Mouse (Mus musculus): Measurements from ENCODE around the gene Agap1. TPM values are rescaled to one million over a fixed set of nuclear protein-coding genes. Genes with fewer than 3 reads are reported as not detected.

Agap1 gene
- polyA plus RNA-seq, 1 experiment from 2014 or later = 10.7 TPM

DNA sequence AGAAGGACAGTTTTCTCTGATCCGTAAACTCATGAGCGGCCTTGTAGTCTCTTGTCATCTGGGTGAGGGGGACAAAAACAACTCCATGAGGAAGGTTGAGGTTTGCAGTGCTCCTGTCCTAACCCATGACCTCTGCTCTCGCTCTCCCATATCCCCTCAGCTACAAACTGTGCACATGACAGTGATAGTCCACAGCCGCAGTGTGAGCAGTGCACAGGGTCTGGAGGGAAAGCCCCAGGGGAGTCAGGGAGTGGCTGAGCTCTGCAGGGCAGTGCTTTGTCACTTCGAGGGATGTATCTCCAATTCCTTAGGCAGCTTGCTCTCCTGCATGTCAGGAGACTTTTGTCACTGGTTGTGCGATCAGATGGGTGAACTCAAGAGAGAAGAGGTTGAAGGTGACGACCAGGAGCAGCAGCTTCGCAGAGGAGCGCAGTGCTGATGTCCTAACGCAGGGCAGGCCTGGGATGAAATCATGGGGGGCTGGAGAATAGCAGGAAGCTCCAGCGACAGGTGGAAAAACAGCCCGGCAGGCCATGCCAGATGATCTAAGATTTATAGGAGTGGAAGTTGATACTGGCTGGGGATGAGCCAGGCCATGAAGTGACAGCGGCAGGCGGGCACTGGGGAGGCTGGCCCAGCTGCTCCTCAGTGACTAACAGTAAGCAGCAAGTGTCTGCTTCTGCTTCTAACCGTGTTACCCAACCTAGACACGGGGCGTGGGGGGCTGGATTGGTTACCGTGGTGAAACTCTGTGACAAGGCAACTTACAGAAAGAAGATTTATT, 83.7 kb downstream of the Agap1 start:
- peaks cover 43% of the 10 kb centered on the region for H3K4me1 ChIP-seq
- no peaks in the 10 kb centered on the region for H3K9me3 ChIP-seq
- no peak overlapping the region for H3K27ac ChIP-seq
- no peaks in the 10 kb centered on the region for H3K36me3 ChIP-seq
- ATAC-seq (ENCODE audit: insufficient number of reproducible peaks, low FRiP score, low TSS enrichment, low read depth) = peak; percentile 41; the same call in 1 of the 2 replicates
- H3K27me3 ChIP-seq = no peaks in the 10 kb centered on the region
- 54% methylated on average over 18 of the region's 18 CpGs for WGBS
- no peak overlapping the region for H3K4me2 ChIP-seq
- no peak overlapping the region for H3K4me3 ChIP-seq
- H3K9ac ChIP-seq = no peak overlapping the region

- Histone ChIP-seq H3K9me3 (no peaks in the 10 kb centered on the region), H3K27ac (no peak overlapping the region), H3K4me1 (peaks cover 39% of the 10 kb centered on the region), H3K4me3 (no peak overlapping the region), H3K36me3 (no peaks in the 10 kb centered on the region), H3K4me2 (no peak overlapping the region), H3K9ac (no peak overlapping the region), H3K27me3 (no peaks in the 10 kb centered on the region)
- ATAC-seq (ENCODE audit: insufficient number of reproducible peaks, low FRiP score, low TSS enrichment, low read depth) = no peak
- 57% methylated on average over 13 of the region's 13 CpGs for WGBS
These were observed 84.5 kb downstream of the Agap1 start for GRCm38 (mm10) chr1:89539127-89539526.

- Histone ChIP-seq H3K27ac (no peak overlapping the region), H3K36me3 (no peaks in the 10 kb centered on the region), H3K27me3 (no peaks in the 10 kb centered on the region), H3K4me3 (no peak overlapping the region), H3K4me1 (peaks cover 28% of the 10 kb centered on the region), H3K9ac (no peak overlapping the region), H3K9me3 (no peaks in the 10 kb centered on the region), H3K4me2 (no peak overlapping the region)
- ATAC-seq (ENCODE audit: insufficient number of reproducible peaks, low FRiP score, low TSS enrichment, low read depth) = no peak
- 50% methylated on average over 13 of the region's 13 CpGs for WGBS
These were observed 86.5 kb downstream of the Agap1 start for GRCm38 (mm10) chr1:89541151-89541550.

GRCm38 (mm10) chr1:89542464-89542863, 87.9 kb downstream of the Agap1 start:
- H3K27me3 ChIP-seq = no peaks in the 10 kb centered on the region
- ATAC-seq (ENCODE audit: insufficient number of reproducible peaks, low FRiP score, low TSS enrichment, low read depth) = no peak
- no peak overlapping the region for H3K9ac ChIP-seq
- H3K4me3 ChIP-seq = no peak overlapping the region
- no peak overlapping the region for H3K27ac ChIP-seq
- H3K4me2 ChIP-seq = no peak overlapping the region
- peaks cover 28% of the 10 kb centered on the region for H3K4me1 ChIP-seq
- no peaks in the 10 kb centered on the region for H3K9me3 ChIP-seq
- no peaks in the 10 kb centered on the region for H3K36me3 ChIP-seq
- 31% methylated on average over 6 of the region's 6 CpGs for WGBS

DNA sequence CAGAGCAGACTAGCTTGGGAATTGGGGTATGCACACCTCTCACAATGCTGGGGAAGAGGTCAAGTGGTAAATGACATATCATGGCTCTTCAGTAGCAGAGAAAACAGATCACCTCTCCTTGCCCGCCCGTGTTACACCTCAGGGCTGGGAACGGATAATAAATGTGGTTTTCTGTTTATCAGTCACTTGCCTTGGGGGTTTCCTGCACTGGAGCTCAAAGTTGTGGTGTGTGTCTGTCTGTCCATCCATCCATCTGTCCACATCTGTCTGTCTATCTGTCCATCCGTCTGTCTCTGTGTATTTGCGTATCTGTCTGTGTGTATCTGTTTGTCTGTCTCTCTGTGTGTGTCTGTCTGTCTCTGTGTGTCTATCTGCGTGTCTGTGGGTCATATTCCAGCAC, 88.7 kb downstream of the Agap1 start:
- Histone ChIP-seq H3K9ac (no peak overlapping the region), H3K27ac (no peak overlapping the region), H3K36me3 (no peaks in the 10 kb centered on the region), H3K9me3 (no peaks in the 10 kb centered on the region), H3K27me3 (no peaks in the 10 kb centered on the region), H3K4me1 (peaks cover 33% of the 10 kb centered on the region), H3K4me3 (no peak overlapping the region), H3K4me2 (no peak overlapping the region)
- ATAC-seq (ENCODE audit: insufficient number of reproducible peaks, low FRiP score, low TSS enrichment, low read depth) = no peak
- 77% methylated on average over 6 of the region's 6 CpGs for WGBS

DNA sequence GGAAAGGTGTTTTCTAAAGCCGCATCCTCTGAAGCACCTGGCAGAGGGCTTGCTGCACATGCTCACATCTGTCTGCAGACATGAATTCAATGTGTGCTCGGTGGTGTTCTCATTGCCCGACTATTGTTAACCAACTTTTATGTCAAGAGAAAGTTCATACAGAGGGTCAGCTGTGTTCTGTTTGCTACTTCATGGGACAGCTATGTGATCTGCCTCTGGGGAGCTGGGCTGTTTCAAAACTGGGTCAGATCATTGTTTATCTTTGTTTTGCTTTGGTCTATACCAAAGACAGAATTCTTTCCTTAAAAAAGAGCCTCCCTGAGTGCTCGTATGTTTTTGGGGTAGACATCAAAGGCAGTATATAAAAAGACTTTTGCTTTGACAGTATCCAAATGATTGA, 89.5 kb downstream of the Agap1 start:
- H3K27ac ChIP-seq = no peak overlapping the region
- WGBS = 89% methylated on average over 4 of the region's 4 CpGs
- no peaks in the 10 kb centered on the region for H3K36me3 ChIP-seq
- peaks cover 31% of the 10 kb centered on the region for H3K4me1 ChIP-seq
- no peak overlapping the region for H3K4me2 ChIP-seq
- no peak overlapping the region for H3K4me3 ChIP-seq
- no peak overlapping the region for H3K9ac ChIP-seq
- no peaks in the 10 kb centered on the region for H3K27me3 ChIP-seq
- H3K9me3 ChIP-seq = no peaks in the 10 kb centered on the region
- no peak for ATAC-seq (ENCODE audit: insufficient number of reproducible peaks, low FRiP score, low TSS enrichment, low read depth)

DNA sequence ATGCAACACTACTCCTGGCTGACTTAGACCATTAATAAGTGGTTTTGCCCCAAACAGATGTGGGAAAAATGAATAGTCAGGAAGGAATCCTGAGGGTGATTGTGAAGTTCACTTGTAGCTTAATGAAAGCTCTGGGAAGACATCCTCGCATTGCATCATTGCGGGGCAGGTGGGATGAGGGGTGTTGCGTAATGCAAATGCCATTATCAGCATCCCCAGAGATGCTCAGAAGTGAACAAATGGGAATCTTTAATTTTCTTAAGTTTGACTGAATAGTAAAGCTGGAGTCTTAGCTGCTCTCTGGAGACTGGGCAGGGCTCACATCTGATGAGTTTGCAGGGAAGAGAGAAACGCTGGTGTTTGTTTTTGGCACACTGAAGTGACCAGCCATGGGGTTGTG, 90.5 kb downstream of the Agap1 start:
- H3K9me3 ChIP-seq = no peaks in the 10 kb centered on the region
- peaks cover 35% of the 10 kb centered on the region for H3K4me1 ChIP-seq
- no peak overlapping the region for H3K27ac ChIP-seq
- no peak overlapping the region for H3K4me2 ChIP-seq
- H3K27me3 ChIP-seq = no peaks in the 10 kb centered on the region
- no peak for ATAC-seq (ENCODE audit: insufficient number of reproducible peaks, low FRiP score, low TSS enrichment, low read depth)
- no peaks in the 10 kb centered on the region for H3K36me3 ChIP-seq
- no peak overlapping the region for H3K9ac ChIP-seq
- WGBS = 75% methylated on average over 4 of the region's 4 CpGs
- H3K4me3 ChIP-seq = no peak overlapping the region

DNA sequence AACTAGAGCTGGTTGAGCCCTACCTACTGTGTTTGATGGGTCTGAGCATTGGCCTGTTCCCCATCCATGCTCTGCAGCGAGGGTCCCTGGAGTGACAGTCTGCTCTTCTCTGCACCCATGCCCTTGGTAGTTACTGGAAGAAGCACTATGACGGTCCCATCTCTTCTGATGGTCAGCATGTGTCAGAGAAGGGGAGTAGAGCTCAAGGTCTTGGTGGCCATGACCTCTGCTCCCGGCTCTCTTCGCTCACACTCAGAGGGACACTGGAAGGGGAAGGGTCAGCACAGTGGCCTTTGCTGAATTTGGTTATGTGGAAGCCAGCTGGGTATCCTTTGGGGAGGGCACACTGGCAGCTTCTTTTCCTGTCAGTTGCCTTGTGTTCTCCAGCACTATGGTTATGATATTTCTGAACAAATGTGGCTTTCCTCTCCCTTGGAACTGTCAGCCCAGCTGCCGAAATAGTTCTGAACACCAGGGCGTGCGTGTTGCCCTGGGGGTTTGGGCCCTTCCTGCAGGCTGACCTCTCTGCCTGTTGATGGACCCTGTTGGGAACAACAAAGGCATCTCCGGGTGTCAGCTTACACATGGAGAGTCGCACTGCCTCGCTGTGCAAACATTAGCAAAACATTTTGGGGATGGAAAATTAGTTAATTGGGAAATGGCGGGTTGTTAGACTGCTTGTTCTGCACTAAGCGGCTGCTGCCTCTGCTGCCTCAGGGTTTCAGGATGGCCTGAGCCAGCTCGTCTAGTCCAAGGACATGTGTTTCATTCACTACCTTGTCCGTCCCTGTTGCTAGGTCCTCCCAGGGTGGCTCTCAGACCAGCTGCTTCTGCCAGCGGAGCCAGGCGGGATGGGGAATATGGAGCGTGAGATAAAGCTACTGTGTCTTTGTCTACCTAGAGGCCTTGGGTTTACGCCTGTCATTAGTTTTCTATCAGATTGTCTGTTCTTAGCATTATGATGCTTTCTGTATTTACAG, 93.2 kb downstream of the Agap1 start:
- Histone ChIP-seq H3K4me2 (no peak overlapping the region), H3K27me3 (no peaks in the 10 kb centered on the region), H3K4me1 (peaks cover 26% of the 10 kb centered on the region), H3K27ac (peak overlapping the region; percentile 55; the same call in 1 of the 2 replicates), H3K36me3 (no peaks in the 10 kb centered on the region), H3K4me3 (no peak overlapping the region), H3K9me3 (no peaks in the 10 kb centered on the region), H3K9ac (no peak overlapping the region)
- ATAC-seq (ENCODE audit: insufficient number of reproducible peaks, low FRiP score, low TSS enrichment, low read depth) = 0 out of 2 replicates have a peak, but pooled peaks have one; percentile 35
- 52% methylated on average over 18 of the region's 18 CpGs for WGBS

DNA sequence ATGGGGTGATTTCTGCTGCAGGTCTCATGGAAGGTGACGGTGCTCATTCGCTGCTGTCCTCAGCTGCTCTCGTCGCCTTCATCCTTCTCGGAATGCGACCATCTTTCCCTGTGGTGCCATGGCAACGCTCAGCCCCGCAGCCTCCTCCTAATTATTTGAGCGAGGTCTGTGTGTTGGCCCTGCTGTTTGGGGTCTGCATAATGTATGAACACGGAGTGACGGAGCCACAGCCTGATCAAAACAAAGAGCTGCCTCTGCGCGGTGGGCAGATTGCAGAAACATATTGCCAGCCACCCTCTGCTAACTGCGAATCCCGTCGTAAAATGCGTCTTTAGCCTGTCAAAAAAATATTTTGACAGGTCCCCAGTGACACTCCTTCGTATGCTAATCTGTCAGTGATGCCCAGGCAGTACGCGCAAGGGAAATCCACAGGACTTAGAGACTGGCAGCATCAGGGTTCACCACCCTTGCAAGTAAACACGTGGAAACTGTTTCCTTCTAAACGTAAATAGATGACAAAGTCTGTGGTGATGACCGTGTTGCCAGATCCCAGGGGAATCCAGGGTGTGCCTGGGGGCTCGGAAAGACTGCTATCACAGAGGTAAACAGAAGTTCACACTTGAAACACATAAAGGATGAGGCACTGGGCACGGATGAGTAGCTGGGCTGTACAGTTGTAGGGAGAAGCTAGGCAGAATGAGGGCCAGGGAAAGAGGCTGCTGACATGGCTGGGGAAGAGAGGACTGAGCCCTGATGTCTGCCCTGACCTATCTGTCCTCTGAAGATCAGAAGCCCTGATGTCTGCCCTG, 95.7 kb downstream of the Agap1 start:
- no peaks in the 10 kb centered on the region for H3K36me3 ChIP-seq
- H3K4me3 ChIP-seq = no peak overlapping the region
- H3K27me3 ChIP-seq = no peaks in the 10 kb centered on the region
- peaks cover 32% of the 10 kb centered on the region for H3K4me1 ChIP-seq
- H3K9me3 ChIP-seq = no peaks in the 10 kb centered on the region
- H3K9ac ChIP-seq = no peak overlapping the region
- H3K4me2 ChIP-seq = no peak overlapping the region
- ATAC-seq (ENCODE audit: insufficient number of reproducible peaks, low FRiP score, low TSS enrichment, low read depth) = no peak
- WGBS = 41% methylated on average over 25 of the region's 25 CpGs
- H3K27ac ChIP-seq = no peak overlapping the region

DNA sequence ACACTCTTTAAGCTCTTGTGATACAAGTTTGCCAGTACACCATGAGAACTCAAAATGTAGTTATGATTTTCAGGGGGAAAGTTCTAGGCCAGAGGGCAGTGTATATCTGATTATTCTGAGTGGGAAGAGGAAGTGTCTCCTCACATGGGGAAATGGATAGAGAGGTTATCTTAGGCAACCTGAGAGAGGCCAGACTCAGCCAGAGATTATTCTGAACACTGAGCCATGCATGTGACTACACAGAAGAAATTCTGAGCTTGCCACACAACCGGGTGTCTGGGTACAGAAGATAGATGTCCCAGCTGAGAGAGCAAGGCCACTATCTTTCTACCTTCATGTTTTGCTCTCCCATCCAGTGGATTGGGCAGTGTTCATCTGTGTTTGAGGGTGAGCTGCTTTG, 97.9 kb downstream of the Agap1 start:
- no peak overlapping the region for H3K4me3 ChIP-seq

DNA sequence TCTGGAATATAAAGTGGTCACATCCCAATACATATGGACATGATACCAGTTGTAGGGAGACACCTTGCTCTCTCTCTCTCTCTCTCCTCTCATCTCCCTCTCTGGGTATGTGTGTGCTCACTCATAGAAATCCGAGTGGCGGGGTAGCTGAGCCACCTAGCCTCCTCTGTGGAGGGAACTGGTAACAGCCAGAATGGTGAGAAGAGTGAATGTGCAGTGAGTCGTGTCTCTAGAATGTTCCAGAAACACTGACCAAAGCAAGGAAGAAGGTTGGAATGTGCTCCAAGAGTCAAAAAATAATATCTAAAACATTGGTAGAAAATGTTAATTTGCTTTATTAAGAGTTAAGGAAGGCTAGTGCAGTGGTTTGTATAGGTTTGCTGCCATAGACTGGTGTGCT, 99.2 kb downstream of the Agap1 start:
- H3K4me1 ChIP-seq = peaks cover 35% of the 10 kb centered on the region
- ATAC-seq (ENCODE audit: insufficient number of reproducible peaks, low FRiP score, low TSS enrichment, low read depth) = no peak
- H3K9me3 ChIP-seq = no peaks in the 10 kb centered on the region
- 79% methylated on average over 3 of the region's 3 CpGs for WGBS
- no peak overlapping the region for H3K27ac ChIP-seq
- H3K9ac ChIP-seq = no peak overlapping the region
- H3K4me2 ChIP-seq = no peak overlapping the region
- H3K36me3 ChIP-seq = no peaks in the 10 kb centered on the region
- no peaks in the 10 kb centered on the region for H3K27me3 ChIP-seq
- H3K4me3 ChIP-seq = no peak overlapping the region

More for the DNA sequence above, 97.9 kb downstream of the Agap1 start:
- H3K9ac ChIP-seq = no peak overlapping the region
- no peaks in the 10 kb centered on the region for H3K36me3 ChIP-seq
- 89% methylated on average over 1 of the region's 1 CpGs for WGBS
- no peaks in the 10 kb centered on the region for H3K27me3 ChIP-seq
- no peak overlapping the region for H3K4me2 ChIP-seq
- H3K27ac ChIP-seq = no peak overlapping the region
- H3K4me1 ChIP-seq = peaks cover 42% of the 10 kb centered on the region
- no peak for ATAC-seq (ENCODE audit: insufficient number of reproducible peaks, low FRiP score, low TSS enrichment, low read depth)
- H3K9me3 ChIP-seq = no peaks in the 10 kb centered on the region

Data from limb, embryonic 15.5 days (tissue).